Comparison of ENCODE assay signal across 9 mouse cellular contexts in genomic region chr9:20383659-20384058, GRCm38 (mm10). TPM values are rescaled to one million over a fixed set of nuclear protein-coding genes. Genes with fewer than 3 reads are reported as not detected.
A peak's percentile ranks its signal among the peaks of the same experiment; 100 is the strongest.
DNase-seq lines count a peak whose midpoint lies in the region; ATAC-seq lines count a peak whose summit lies in the region.
"Had no signal": no experiment of that assay in that cellular context is flagged by ENCODE, and none has a peak within 500 bp of the region (broad histone marks: within the 10 kb centered on the region; RNA-seq: fewer than 3 reads in every experiment).

No protein-coding gene starts in this region.

- no peak overlapping the region for H3K4me3 ChIP-seq in liver, embryonic 13.5 days (replicated peaks)
- H3K4me3 ChIP-seq in embryonic facial prominence, embryonic 14.5 days (ENCODE audit: low read depth, low read length) = peak overlapping the region; percentile 69; the same call in 1 of the 2 replicates
- no peak overlapping the region for H3K4me3 ChIP-seq in intestine, embryonic 15.5 days (replicated peaks)
- H3K4me3 ChIP-seq in neural tube, embryonic 13.5 days = peak overlapping the region; percentile 60

- no peak for DNase-seq in liver, embryonic 13.5 days
- DNase-seq in liver = no peak
- no peak for DNase-seq in embryonic facial prominence, embryonic 14.5 days (ENCODE audit: low spot score)
- no peak for DNase-seq in cerebellum, adult 11-12 months
- DNase-seq in layer of hippocampus, adult 9-10 months (ENCODE audit: low spot score) = no peak
- DNase-seq: gastrocnemius, adult 2 months; layer of hippocampus, postnatal 36 days had no signal

- H3K4me1 ChIP-seq in liver, embryonic 13.5 days (replicated peaks) = peaks cover 3% of the 10 kb centered on the region
- peaks cover 12% of the 10 kb centered on the region; the same call in 1 of the 2 replicates for H3K4me1 ChIP-seq in embryonic facial prominence, embryonic 14.5 days (ENCODE audit: control insufficient read depth, insufficient read depth, low read length)
- H3K4me1 ChIP-seq in intestine, embryonic 15.5 days (replicated peaks) = no peaks in the 10 kb centered on the region
- peaks cover 17% of the 10 kb centered on the region for H3K4me1 ChIP-seq in neural tube, embryonic 13.5 days (replicated peaks)

- H3K4me2 ChIP-seq in liver, embryonic 13.5 days = peak overlapping the region; percentile 28; the same call in 1 of the 2 replicates
- peak overlapping the region; percentile 82 for H3K4me2 ChIP-seq in embryonic facial prominence, embryonic 14.5 days (ENCODE audit: low read depth, low read length)
- peak overlapping the region; percentile 77; the same call in 1 of the 2 replicates for H3K4me2 ChIP-seq in intestine, embryonic 15.5 days (replicated peaks)
- peak overlapping the region; percentile 83 for H3K4me2 ChIP-seq in neural tube, embryonic 13.5 days

- no peak overlapping the region for H3K27ac ChIP-seq in liver, embryonic 13.5 days
- no peak overlapping the region for H3K27ac ChIP-seq in embryonic facial prominence, embryonic 14.5 days (replicated peaks; ENCODE audit: low read depth, low read length)
- no peak overlapping the region for H3K27ac ChIP-seq in intestine, embryonic 15.5 days
- no peak overlapping the region for H3K27ac ChIP-seq in neural tube, embryonic 13.5 days (replicated peaks)
- H3K27ac ChIP-seq: gastrocnemius, adult 2 months had no signal

- no peaks in the 10 kb centered on the region for H3K9me3 ChIP-seq in liver, embryonic 13.5 days (replicated peaks)
- H3K9me3 ChIP-seq in embryonic facial prominence, embryonic 14.5 days (ENCODE audit: control insufficient read depth, low read length) = no peaks in the 10 kb centered on the region; the same call in 1 of the 2 replicates
- H3K9me3 ChIP-seq in intestine, embryonic 15.5 days = no peaks in the 10 kb centered on the region
- H3K9me3 ChIP-seq in neural tube, embryonic 13.5 days = peaks cover 13% of the 10 kb centered on the region; the same call in 1 of the 2 replicates

- H3K27me3 ChIP-seq in liver, embryonic 13.5 days = no peaks in the 10 kb centered on the region
- H3K27me3 ChIP-seq in embryonic facial prominence, embryonic 14.5 days (replicated peaks; ENCODE audit: control insufficient read depth, insufficient read depth, low read length) = no peaks in the 10 kb centered on the region
- H3K27me3 ChIP-seq in intestine, embryonic 15.5 days (replicated peaks) = no peaks in the 10 kb centered on the region
- no peaks in the 10 kb centered on the region for H3K27me3 ChIP-seq in neural tube, embryonic 13.5 days

- WGBS in liver, embryonic 13.5 days (ENCODE audit: insufficient replicate concordance) = 80% methylated on average over 7 of the region's 7 CpGs
- WGBS in embryonic facial prominence, embryonic 14.5 days = 86% methylated on average over 7 of the region's 7 CpGs
- 87% methylated on average over 7 of the region's 7 CpGs for WGBS in intestine, embryonic 15.5 days
- 94% methylated on average over 7 of the region's 7 CpGs for WGBS in neural tube, embryonic 13.5 days

- no peak for ATAC-seq in liver, embryonic 13.5 days (ENCODE audit: low read depth)
- ATAC-seq in embryonic facial prominence, embryonic 14.5 days (ENCODE audit: low read depth) = no peak
- no peak for ATAC-seq in intestine, embryonic 15.5 days
- ATAC-seq in neural tube, embryonic 13.5 days (ENCODE audit: low read depth) = no peak

- no peaks in the 10 kb centered on the region for H3K36me3 ChIP-seq in liver, embryonic 13.5 days
- no peaks in the 10 kb centered on the region for H3K36me3 ChIP-seq in embryonic facial prominence, embryonic 14.5 days (ENCODE audit: control insufficient read depth, insufficient read depth, low read length)
- H3K36me3 ChIP-seq in intestine, embryonic 15.5 days = no peaks in the 10 kb centered on the region
- no peaks in the 10 kb centered on the region for H3K36me3 ChIP-seq in neural tube, embryonic 13.5 days

- H3K9ac ChIP-seq in liver, embryonic 13.5 days = no peak overlapping the region
- H3K9ac ChIP-seq in embryonic facial prominence, embryonic 14.5 days (ENCODE audit: low read depth, low read length) = no peak overlapping the region
- H3K9ac ChIP-seq in intestine, embryonic 15.5 days = no peak overlapping the region
- H3K9ac ChIP-seq in neural tube, embryonic 13.5 days = peak overlapping the region; percentile 77

RNA-seq across cellular contexts. Expression of gene Zfp560, which starts 1.3 kb away (rescaled TPM):
- 13.0 and 13.8 TPM in 2 replicates for polyA plus RNA-seq in liver, embryonic 13.5 days (2015; fragmentation: Nextera tagmentation; extraction: Ambion mirVana)
- 32.7 and 40.1 TPM in 2 replicates for polyA plus RNA-seq in embryonic facial prominence, embryonic 14.5 days (2014; fragmentation: Nextera tagmentation; extraction: Ambion mirVana)
- polyA plus RNA-seq in intestine, embryonic 15.5 days (2015; fragmentation: Nextera tagmentation; extraction: Ambion mirVana) = 24.9 and 35.5 TPM in 2 replicates
- polyA plus RNA-seq in neural tube, embryonic 13.5 days (2015; fragmentation: Nextera tagmentation; extraction: Ambion mirVana) = 33.4 and 39.7 TPM in 2 replicates

RNA-seq across cellular contexts. Expression of gene Olfr18, which starts 47.8 kb away (rescaled TPM):
- not detected in 2 replicates for polyA plus RNA-seq in liver, embryonic 13.5 days (2015; fragmentation: Nextera tagmentation; extraction: Ambion mirVana)
- not detected in 2 replicates for polyA plus RNA-seq in embryonic facial prominence, embryonic 14.5 days (2014; fragmentation: Nextera tagmentation; extraction: Ambion mirVana)
- not detected in 2 replicates for polyA plus RNA-seq in intestine, embryonic 15.5 days (2015; fragmentation: Nextera tagmentation; extraction: Ambion mirVana)
- polyA plus RNA-seq in neural tube, embryonic 13.5 days (2015; fragmentation: Nextera tagmentation; extraction: Ambion mirVana) = 0.13 TPM in 1 of 2 replicates, not detected in the other

Comparison
In these comparisons a context has a peak if more than half of its experiments do, and no peak if none do; other contexts are left out.
1. H3K4me2 ChIP-seq: peak in every context shown above with its lines; median percentile 83 in neural tube, embryonic 13.5 days; 82 in embryonic facial prominence, embryonic 14.5 days; 77 in intestine, embryonic 15.5 days; 28 in liver, embryonic 13.5 days.
2. H3K4me3 ChIP-seq: peak in embryonic facial prominence, embryonic 14.5 days (single experiment) and neural tube, embryonic 13.5 days (single experiment); none in liver, embryonic 13.5 days (single experiment) and intestine, embryonic 15.5 days (single experiment).